Mouse (Mus musculus) megakaryocyte, embryonic 14.5 days (primary cell): ENCODE results near the gene Asap2.
"Not testable (repeated sequence)": the region's sequence is repeated elsewhere in the genome, so short reads cannot be mapped to it uniquely, and the experiment has no call there.

Experiments used
- FLI1 ChIP-seq: IDR thresholded peaks from 2 replicates; pipeline ENCODE4 v1.6.1; 2012; ENCODE audit warnings: low read length, inconsistent platforms, mixed read lengths
- GATA1 ChIP-seq: IDR thresholded peaks from 3 replicates; pipeline ENCODE4 v1.6.1; 2012; ENCODE audit warnings: mixed read lengths, low read length, inconsistent platforms, borderline replicate concordance

- TF ChIP-seq FLI1, GATA1: not testable (repeated sequence)
Measured at GRCm38 (mm10) chr12:21030875-21031274, 40.6 kb downstream of the Asap2 start.
